Mouse (Mus musculus): Measurements from ENCODE around the gene Rbpms2. TPM values are rescaled to one million over a fixed set of nuclear protein-coding genes. Genes with fewer than 3 reads are reported as not detected.

Gene Rbpms2
- polyA plus RNA-seq, 1 experiment = 10.7 TPM

DNA sequence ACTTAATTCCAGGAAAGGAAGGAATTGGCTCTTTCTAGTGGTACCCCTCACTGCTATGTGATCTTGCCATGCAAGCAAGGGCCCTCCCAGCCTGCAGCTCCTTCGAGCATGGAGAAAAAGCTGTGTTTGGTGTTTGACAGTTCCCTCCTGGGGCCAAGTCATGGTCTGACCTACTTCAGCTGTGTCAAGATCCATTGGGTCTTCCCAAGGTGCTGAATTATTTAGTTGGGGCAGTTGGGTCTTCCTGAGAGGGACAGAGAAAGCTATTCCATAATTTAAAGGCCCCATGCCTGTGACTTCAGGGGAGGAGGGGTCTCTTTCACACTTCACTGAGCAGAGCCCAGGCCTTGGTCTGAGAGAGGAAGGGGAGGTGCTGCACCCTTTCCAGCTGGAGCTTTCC is 32.0 kb downstream of the Rbpms2 start:
- no peak overlapping the region for H3K4me3 ChIP-seq (replicated peaks; ENCODE audit: insufficient read depth, low read depth, low read length)
- H3K4me1 ChIP-seq (ENCODE audit: control insufficient read depth, insufficient read depth, low read length) = no peaks in the 10 kb centered on the region
- no peak overlapping the region for H3K27ac ChIP-seq (ENCODE audit: insufficient read depth, low read length)
- 39% methylated on average over 1 of the region's 1 CpGs for WGBS
- DNase-seq = no peak
- no peaks in the 10 kb centered on the region for H3K27me3 ChIP-seq (ENCODE audit: control insufficient read depth, insufficient read depth, low read length)
- TF ChIP-seq CTCF (IDR thresholded peaks at IDR 0.05; ENCODE audit: borderline replicate concordance, insufficient read depth, low read depth, low read length) (no peak), POLR2A (IDR thresholded peaks at IDR 0.05; ENCODE audit: borderline replicate concordance, insufficient read depth, low read length) (no peak)

DNA sequence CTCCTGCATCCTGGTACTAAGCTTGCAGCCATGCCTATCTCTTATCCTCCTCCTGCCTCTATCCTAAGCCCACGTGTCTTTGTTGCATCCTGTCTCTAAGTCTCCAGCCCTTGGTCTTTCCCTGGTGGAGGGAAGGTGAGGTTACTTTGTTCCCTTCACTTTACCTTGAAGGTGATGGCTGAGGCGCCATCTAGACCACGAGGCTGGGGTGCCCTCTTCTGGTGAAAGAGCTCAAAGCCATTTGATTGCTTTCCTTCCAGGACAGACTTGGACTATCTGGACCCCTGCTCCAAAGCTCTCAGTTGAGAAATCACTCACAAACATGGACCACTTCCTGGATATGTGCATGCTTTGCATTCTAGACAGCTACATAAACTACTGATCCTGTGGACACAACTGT is 34.7 kb downstream of the Rbpms2 start:
- TF ChIP-seq POLR2A (IDR thresholded peaks at IDR 0.05; ENCODE audit: borderline replicate concordance, insufficient read depth, low read length) = no peak
- TF ChIP-seq CTCF (IDR thresholded peaks at IDR 0.05; ENCODE audit: borderline replicate concordance, insufficient read depth, low read depth, low read length) = peak; percentile 80
- Histone ChIP-seq H3K4me3 (replicated peaks; ENCODE audit: insufficient read depth, low read depth, low read length) (no peak overlapping the region), H3K4me1 (ENCODE audit: control insufficient read depth, insufficient read depth, low read length) (no peaks in the 10 kb centered on the region), H3K27ac (ENCODE audit: insufficient read depth, low read length) (no peak overlapping the region), H3K27me3 (ENCODE audit: control insufficient read depth, insufficient read depth, low read length) (no peaks in the 10 kb centered on the region)
- 4% methylated on average over 3 of the region's 3 CpGs for WGBS
- peak; percentile 30 to 51 for DNase-seq

DNA sequence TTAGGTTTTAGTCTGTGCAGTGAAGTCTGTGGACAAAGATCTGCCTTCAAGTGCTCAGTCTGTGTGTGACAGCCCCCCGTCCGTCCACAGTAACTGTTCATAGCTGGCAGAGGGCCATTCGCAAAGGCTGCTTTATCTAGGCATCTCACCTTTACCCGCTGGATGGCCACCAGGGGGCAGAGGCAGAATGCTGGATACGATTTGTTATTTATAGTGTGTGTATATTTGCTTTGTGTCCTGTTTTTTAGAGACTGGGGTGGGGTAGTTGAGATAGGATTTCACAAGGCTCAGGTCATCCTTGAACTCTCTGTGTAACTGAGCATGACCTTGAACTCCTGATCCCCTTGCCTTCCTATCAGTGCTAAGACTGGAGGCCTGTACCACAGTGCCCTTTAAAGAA is 36.6 kb downstream of the Rbpms2 start:
- Histone ChIP-seq H3K4me1 (ENCODE audit: control insufficient read depth, insufficient read depth, low read length) (no peaks in the 10 kb centered on the region), H3K27me3 (ENCODE audit: control insufficient read depth, insufficient read depth, low read length) (no peaks in the 10 kb centered on the region), H3K27ac (ENCODE audit: insufficient read depth, low read length) (no peak overlapping the region), H3K4me3 (replicated peaks; ENCODE audit: insufficient read depth, low read depth, low read length) (no peak overlapping the region)
- peak; percentile 66 to 72 for DNase-seq
- whole genome bisulfite sequencing = 10% methylated on average over 5 of the region's 5 CpGs
- TF ChIP-seq POLR2A (IDR thresholded peaks at IDR 0.05; ENCODE audit: borderline replicate concordance, insufficient read depth, low read length) = no peak
- peak; percentile 66 for TF ChIP-seq CTCF (IDR thresholded peaks at IDR 0.05; ENCODE audit: borderline replicate concordance, insufficient read depth, low read depth, low read length)

DNA sequence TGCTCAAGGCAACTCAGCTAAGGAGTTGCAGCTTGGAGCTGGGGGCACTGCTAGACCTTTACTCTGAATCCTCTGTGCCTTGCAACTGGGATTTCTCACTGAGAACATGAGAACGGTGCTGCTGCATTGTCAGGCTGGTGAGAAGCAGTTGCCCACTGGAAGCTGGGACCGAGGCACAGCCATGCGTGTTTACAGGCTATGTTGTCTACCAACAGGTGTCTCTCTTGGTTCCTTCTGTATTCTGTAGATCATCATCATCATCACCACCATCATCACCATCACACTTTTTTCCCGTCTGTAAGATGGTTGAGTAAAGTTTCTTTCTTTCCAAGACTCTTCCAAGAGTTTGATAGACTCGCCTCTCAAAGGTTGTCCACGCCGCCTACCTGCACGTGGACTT is 38.3 kb downstream of the Rbpms2 start, which contains the start of gene Oaz2:
Oaz2 (plus strand) TSS at position 301 of the 400 bp plus-strand sequence.
- H3K27ac ChIP-seq (ENCODE audit: insufficient read depth, low read length) = no peak within 1 kb of the TSS
- 93% methylated on average over 8 of the region's 8 CpGs for WGBS

DNA sequence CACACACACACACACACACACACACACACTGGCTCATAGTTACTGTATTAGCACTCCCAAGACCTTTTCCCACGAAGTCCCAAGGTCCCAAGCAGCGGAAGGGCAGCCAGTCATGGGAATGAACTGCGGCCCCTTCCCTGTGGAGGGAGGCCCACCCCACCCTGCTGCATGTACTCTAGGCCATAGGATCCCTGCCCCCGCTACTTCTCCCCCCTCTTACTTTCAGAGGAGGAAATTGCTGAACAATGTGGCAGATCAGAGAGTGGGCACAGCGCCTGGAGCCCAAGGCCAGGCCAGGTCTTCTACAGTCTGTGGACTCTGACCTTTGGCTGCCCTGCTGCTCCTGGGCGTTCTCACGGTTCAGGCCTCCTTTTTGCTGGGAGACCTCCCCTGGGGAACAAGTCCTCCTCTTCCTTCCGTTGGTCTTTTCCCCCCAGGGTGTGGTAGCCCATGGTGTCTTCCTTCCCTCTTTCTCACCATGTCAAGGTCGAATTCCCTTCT is 42.0 kb downstream of the Rbpms2 start:
- Histone ChIP-seq H3K4me3 (replicated peaks; ENCODE audit: insufficient read depth, low read depth, low read length) (no peak overlapping the region), H3K4me1 (ENCODE audit: control insufficient read depth, insufficient read depth, low read length) (peaks cover 2% of the 10 kb centered on the region), H3K27me3 (ENCODE audit: control insufficient read depth, insufficient read depth, low read length) (no peaks in the 10 kb centered on the region), H3K27ac (ENCODE audit: insufficient read depth, low read length) (no peak overlapping the region)
- WGBS = 56% methylated on average over 9 of the region's 9 CpGs
- DNase-seq = no peak
- TF ChIP-seq CTCF (IDR thresholded peaks at IDR 0.05; ENCODE audit: borderline replicate concordance, insufficient read depth, low read depth, low read length) (no peak), POLR2A (IDR thresholded peaks at IDR 0.05; ENCODE audit: borderline replicate concordance, insufficient read depth, low read length) (no peak)

More for the DNA sequence above, 38.3 kb downstream of the Rbpms2 start, which contains the start of gene Oaz2:
- no peak for TF ChIP-seq POLR2A (IDR thresholded peaks at IDR 0.05; ENCODE audit: borderline replicate concordance, insufficient read depth, low read length)
- TF ChIP-seq CTCF (IDR thresholded peaks at IDR 0.05; ENCODE audit: borderline replicate concordance, insufficient read depth, low read depth, low read length) = no peak
- DNase-seq = no peak
- H3K27me3 ChIP-seq (ENCODE audit: control insufficient read depth, insufficient read depth, low read length) = no peaks in the 10 kb centered on the region
- H3K4me1 ChIP-seq (ENCODE audit: control insufficient read depth, insufficient read depth, low read length) = no peaks in the 10 kb centered on the region
- no peak within 1 kb of the TSS for H3K4me3 ChIP-seq (replicated peaks; ENCODE audit: insufficient read depth, low read depth, low read length)

DNA sequence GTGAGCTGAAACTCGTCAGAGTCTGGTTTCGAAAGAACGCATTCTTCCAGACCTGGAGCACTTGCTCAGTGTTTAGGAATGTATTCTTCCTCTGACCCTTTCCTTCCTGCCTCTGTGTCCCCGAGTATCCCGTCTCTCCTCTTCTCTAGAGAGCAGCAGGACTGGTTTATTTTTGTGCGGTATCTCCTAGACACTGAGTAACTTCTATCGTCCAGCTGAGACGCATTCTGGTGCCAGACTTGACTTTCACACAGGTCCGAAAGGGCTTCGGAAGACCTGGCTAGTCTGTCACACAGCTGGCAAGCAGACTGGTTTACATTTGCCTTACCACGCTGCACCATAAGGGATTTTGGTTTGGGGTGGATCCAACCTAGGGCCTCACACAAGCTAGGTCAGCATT is 43.5 kb downstream of the Rbpms2 start:
- peaks cover 2% of the 10 kb centered on the region for H3K4me1 ChIP-seq (ENCODE audit: control insufficient read depth, insufficient read depth, low read length)
- no peak for DNase-seq
- TF ChIP-seq CTCF (IDR thresholded peaks at IDR 0.05; ENCODE audit: borderline replicate concordance, insufficient read depth, low read depth, low read length) (no peak), POLR2A (IDR thresholded peaks at IDR 0.05; ENCODE audit: borderline replicate concordance, insufficient read depth, low read length) (no peak)
- H3K4me3 ChIP-seq (replicated peaks; ENCODE audit: insufficient read depth, low read depth, low read length) = no peak overlapping the region
- no peak overlapping the region for H3K27ac ChIP-seq (ENCODE audit: insufficient read depth, low read length)
- no peaks in the 10 kb centered on the region for H3K27me3 ChIP-seq (ENCODE audit: control insufficient read depth, insufficient read depth, low read length)
- 69% methylated on average over 11 of the region's 11 CpGs for WGBS

DNA sequence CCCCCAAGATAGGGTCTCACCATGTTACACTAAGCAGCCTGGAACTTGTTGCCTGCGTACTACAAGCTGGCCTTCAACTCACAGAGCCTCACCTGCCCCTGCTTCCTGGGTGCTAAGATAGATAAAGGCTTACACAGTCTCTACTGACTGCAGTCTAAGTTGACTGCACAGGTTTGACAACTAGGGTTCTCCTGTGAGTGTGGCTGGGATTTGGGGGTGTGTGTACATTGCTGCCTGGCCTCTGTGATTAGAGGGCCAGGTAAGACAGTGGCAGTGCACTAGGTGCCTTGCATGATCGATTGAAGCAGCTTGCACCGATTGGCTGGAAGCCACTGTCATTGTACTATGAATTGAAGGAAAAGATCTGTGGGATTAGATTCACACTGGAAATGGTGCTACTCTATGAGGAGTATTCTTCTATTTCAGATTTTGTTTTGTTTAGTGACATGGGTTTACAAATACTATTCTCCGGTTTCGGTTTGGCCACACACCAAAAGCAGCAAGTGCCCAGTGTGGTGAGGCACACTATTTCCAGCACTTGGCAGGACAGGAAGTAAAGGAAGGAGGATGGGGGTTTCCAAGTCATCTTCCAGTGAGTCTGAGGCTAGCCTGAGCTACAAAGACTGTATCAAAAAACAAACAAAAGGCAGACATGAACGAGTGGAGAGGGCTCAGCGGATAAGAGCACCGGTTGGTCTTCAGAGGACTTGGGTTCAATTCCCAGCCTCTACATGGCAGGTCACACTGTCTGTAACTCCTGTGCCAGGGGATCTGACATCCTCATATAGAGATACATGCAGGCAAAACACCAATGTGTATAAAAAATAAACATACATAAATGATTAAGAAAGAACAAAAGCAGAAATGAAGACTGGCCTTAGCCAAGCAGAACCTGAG is 46.3 kb downstream of the Rbpms2 start:
- WGBS = 38% methylated on average over 8 of the region's 8 CpGs
- DNase-seq = peak in 1 of 2 experiments; percentile 34
- peaks cover 11% of the 10 kb centered on the region for H3K4me1 ChIP-seq (ENCODE audit: control insufficient read depth, insufficient read depth, low read length)
- no peak for TF ChIP-seq CTCF (IDR thresholded peaks at IDR 0.05; ENCODE audit: borderline replicate concordance, insufficient read depth, low read depth, low read length)
- no peak for TF ChIP-seq POLR2A (IDR thresholded peaks at IDR 0.05; ENCODE audit: borderline replicate concordance, insufficient read depth, low read length)
- peak overlapping the region; percentile 70 for H3K4me3 ChIP-seq (replicated peaks; ENCODE audit: insufficient read depth, low read depth, low read length)
- H3K27ac ChIP-seq (ENCODE audit: insufficient read depth, low read length) = peak overlapping the region; percentile 50; the same call in 1 of the 2 replicates
- no peaks in the 10 kb centered on the region for H3K27me3 ChIP-seq (ENCODE audit: control insufficient read depth, insufficient read depth, low read length)
